Mouse (Mus musculus) intestine, embryonic 14.5 days (tissue): ENCODE measurements around the gene Vmn1r183. TPM values are rescaled to one million over a fixed set of nuclear protein-coding genes. Genes with fewer than 3 reads are reported as not detected.

Source experiments
- ATAC-seq: fragments of 200-750 bp; cut with Nextera tagmentation; replicated peaks from 2 replicates; pipeline ENCODE4 v1.8.0; 2017; ENCODE audit warnings: low read depth, moderate number of reproducible peaks, moderate TSS enrichment, moderate library complexity; ENCODE audit not compliant: low FRiP score, low TSS enrichment
- DNase-seq: peaks from one replicate; pipeline ENCODE4 v3.0.0-alpha.2; 2018; ENCODE audit warnings: low spot score
- H3K27ac ChIP-seq: fragments of 300-500 bp; sonication (generic); 2 replicates; pipeline ENCODE4 v1.5.1; 2014; ENCODE audit warnings: low read depth, mild to moderate bottlenecking, control low read depth
- H3K27me3 ChIP-seq: fragments of 300-500 bp; sonication (generic); replicated peaks from 2 replicates; pipeline ENCODE4 v1.6.1; 2014; ENCODE audit warnings: low read length, control low read depth; ENCODE audit not compliant: control insufficient read depth, insufficient read depth
- H3K36me3 ChIP-seq: fragments of 300-500 bp; sonication (generic); 2 replicates; pipeline ENCODE4 v1.6.1; 2014; ENCODE audit warnings: low read length, control low read depth; ENCODE audit not compliant: control insufficient read depth, insufficient read depth
- H3K4me1 ChIP-seq: fragments of 300-500 bp; sonication (generic); replicated peaks from 2 replicates; pipeline ENCODE4 v1.6.1; 2014; ENCODE audit warnings: low read length, control low read depth, mixed read lengths; ENCODE audit not compliant: control insufficient read depth, insufficient read depth
- H3K4me2 ChIP-seq: fragments of 300-500 bp; sonication (generic); 2 replicates; pipeline ENCODE4 v1.6.1; 2014; ENCODE audit warnings: low read length
- H3K4me3 ChIP-seq: fragments of 300-500 bp; sonication (generic); 2 replicates; pipeline ENCODE4 v1.5.1; 2014; ENCODE audit warnings: low read depth, low read length, control low read depth, mixed read lengths
- H3K9ac ChIP-seq: fragments of 300-500 bp; sonication (generic); 2 replicates; pipeline ENCODE4 v1.6.1; 2014; ENCODE audit warnings: mild to moderate bottlenecking, low read length
- H3K9me3 ChIP-seq: fragments of 300-500 bp; sonication (generic); 2 replicates; pipeline ENCODE4 v1.6.1; 2016; ENCODE audit warnings: low read length, control low read depth; ENCODE audit not compliant: control insufficient read depth
- WGBS: fragments of 180-500 bp; shearing (Covaris S2); extraction: QIAGEN DNeasy Blood & Tissue Kit; methylation state at CpG from one replicate; pipeline ENCODE4 v1.1.7; 2014; 5-methylcytosine and 5-hydroxymethylcytosine counted together
- polyA plus RNA-seq: library from polyadenylated mRNA; unstranded; fragments of >200 nt; fragmentation: Nextera tagmentation; extraction: Ambion mirVana; gene quantifications from 2 replicates; pipeline ENCODE4 v1.2.1, GENCODE M21; 2014

Gene Vmn1r183
- polyA plus RNA-seq, 1 experiment from 2014 or later = not detected

GRCm38 (mm10) chr7:24105144-24105703 is 52.2 kb downstream of the Vmn1r183 start:
- H3K27ac ChIP-seq = no peak overlapping the region
- WGBS = 96% methylated on average over 18 of the region's 18 CpGs
- H3K27me3 ChIP-seq = no peaks in the 10 kb centered on the region
- H3K4me2 ChIP-seq = no peak overlapping the region
- peak; percentile 57 for DNase-seq
- peaks cover 84% of the 10 kb centered on the region for H3K36me3 ChIP-seq
- no peak overlapping the region for H3K4me3 ChIP-seq
- peaks cover 78% of the 10 kb centered on the region for H3K9me3 ChIP-seq
- no peak overlapping the region for H3K9ac ChIP-seq
- ATAC-seq = no peak
- H3K4me1 ChIP-seq = no peaks in the 10 kb centered on the region

GRCm38 (mm10) chr7:24110839-24111238 is 57.8 kb downstream of the Vmn1r183 start:
- Histone ChIP-seq H3K36me3 (peaks cover 28% of the 10 kb centered on the region), H3K27me3 (no peaks in the 10 kb centered on the region), H3K4me2 (no peak overlapping the region), H3K4me3 (no peak overlapping the region), H3K4me1 (no peaks in the 10 kb centered on the region), H3K9me3 (peaks cover 38% of the 10 kb centered on the region), H3K9ac (no peak overlapping the region), H3K27ac (no peak overlapping the region)
- DNase-seq = no peak
- ATAC-seq = no peak
- 95% methylated on average over 7 of the region's 7 CpGs for WGBS

GRCm38 (mm10) chr7:24111772-24112155 is 58.7 kb downstream of the Vmn1r183 start:
- Histone ChIP-seq H3K4me2 (peak overlapping the region; percentile 78), H3K27ac (no peak overlapping the region; the same call in 1 of the 2 replicates), H3K36me3 (peaks cover 19% of the 10 kb centered on the region), H3K9me3 (peaks cover 28% of the 10 kb centered on the region), H3K4me3 (peak overlapping the region; percentile 55), H3K4me1 (no peaks in the 10 kb centered on the region), H3K9ac (0 out of 2 replicates have a peak overlapping the region, but pooled peaks have one; percentile 25), H3K27me3 (no peaks in the 10 kb centered on the region)
- no peak for DNase-seq
- ATAC-seq = peak; percentile 70
- 4% methylated on average over 9 of the region's 9 CpGs for WGBS

GRCm38 (mm10) chr7:24112156-24112856 is 59.3 kb downstream of the Vmn1r183 start, which contains the start of gene Zfp112:
Gene Zfp112 (plus strand): TSS chr7:24112314.
- Histone ChIP-seq H3K4me3 (peak within 1 kb of the TSS; percentile 55), H3K36me3 (peaks cover 14% of the 10 kb centered on the region; the same call in 1 of the 2 replicates), H3K27ac (peak within 1 kb of the TSS; percentile 72), H3K4me1 (no peaks in the 10 kb centered on the region), H3K9me3 (peaks cover 23% of the 10 kb centered on the region), H3K27me3 (no peaks in the 10 kb centered on the region), H3K9ac (peak within 1 kb of the TSS; percentile 56), H3K4me2 (peak within 1 kb of the TSS; percentile 78)
- 1% methylated on average over 23 of the region's 23 CpGs for WGBS
- ATAC-seq (peak; percentile 97), DNase-seq (peak; percentile 89)

- Histone ChIP-seq H3K27ac (peak overlapping the region; percentile 72), H3K4me3 (peak overlapping the region; percentile 55), H3K9ac (peak overlapping the region; percentile 56), H3K9me3 (peaks cover 16% of the 10 kb centered on the region), H3K27me3 (no peaks in the 10 kb centered on the region), H3K4me1 (no peaks in the 10 kb centered on the region), H3K36me3 (peaks cover 7% of the 10 kb centered on the region; the same call in 1 of the 2 replicates), H3K4me2 (peak overlapping the region; percentile 78)
- WGBS = 7% methylated on average over 12 of the region's 12 CpGs
- ATAC-seq (peak; percentile 57), DNase-seq (peak; percentile 79)
Measured at GRCm38 (mm10) chr7:24113001-24113400, 59.9 kb downstream of the Vmn1r183 start.

Other genes with a start within 250 kb of the Vmn1r183 start
- not detected in 2 replicates for gene Vmn1r175, start 242.6 kb upstream of the Vmn1r183 start, polyA plus RNA-seq
- gene Vmn1r176, start 215.9 kb upstream of the Vmn1r183 start, polyA plus RNA-seq = not detected in 2 replicates
- not detected in 2 replicates for gene Vmn1r177, start 186.8 kb upstream of the Vmn1r183 start, polyA plus RNA-seq
- not detected in 2 replicates for gene Vmn1r178, start 161.2 kb upstream of the Vmn1r183 start, polyA plus RNA-seq
- gene Vmn1r179, start 126.3 kb upstream of the Vmn1r183 start, polyA plus RNA-seq = not detected in 2 replicates
- gene Vmn1r180, start 102.6 kb upstream of the Vmn1r183 start, polyA plus RNA-seq = not detected in 2 replicates
- not detected in 2 replicates for gene Vmn1r181, start 78.6 kb upstream of the Vmn1r183 start, polyA plus RNA-seq
- gene V1rd19, start 51.6 kb upstream of the Vmn1r183 start, polyA plus RNA-seq = not detected in 2 replicates
- gene Zfp180, start 28.7 kb downstream of the Vmn1r183 start, polyA plus RNA-seq = 20.5 and 26.3 TPM in 2 replicates
- gene Zfp112, start 59.1 kb downstream of the Vmn1r183 start, polyA plus RNA-seq = 5.5 and 7.6 TPM in 2 replicates
- gene Zfp235, start 80.9 kb downstream of the Vmn1r183 start, polyA plus RNA-seq = 16.5 and 19.4 TPM in 2 replicates
- gene Zfp114, start 121.8 kb downstream of the Vmn1r183 start, polyA plus RNA-seq = 5.0 and 6.3 TPM in 2 replicates
- gene Zfp111, start 158.2 kb downstream of the Vmn1r183 start, polyA plus RNA-seq = 9.1 and 12.8 TPM in 2 replicates
- 4.4 and 5.6 TPM in 2 replicates for gene Zfp109, start 184.3 kb downstream of the Vmn1r183 start, polyA plus RNA-seq
- gene Zfp108, start 201.5 kb downstream of the Vmn1r183 start, polyA plus RNA-seq = 3.4 and 3.8 TPM in 2 replicates
- gene Zfp93, start 217.2 kb downstream of the Vmn1r183 start, polyA plus RNA-seq = 7.4 and 8.1 TPM in 2 replicates
- 24.7 and 31.8 TPM in 2 replicates for gene Zfp61, start 248.0 kb downstream of the Vmn1r183 start, polyA plus RNA-seq